Mouse (Mus musculus): ENCODE results near the gene Gng7. TPM values are rescaled to one million over a fixed set of nuclear protein-coding genes. Genes with fewer than 3 reads are reported as not detected.
A peak's percentile ranks its signal among the peaks of the same experiment; 100 is the strongest.

The Gng7 gene
- polyA plus RNA-seq, 1 experiment from 2014 or later = 1.3 TPM

GRCm38 (mm10) chr10:80942919-80943318 lies 71.8 kb downstream of the Gng7 start:
- no peak overlapping the region for H3K9ac ChIP-seq (replicated peaks)
- H3K27me3 ChIP-seq (ENCODE audit: insufficient read depth, low read length) = no peaks in the 10 kb centered on the region
- no peaks in the 10 kb centered on the region for H3K36me3 ChIP-seq (replicated peaks; ENCODE audit: insufficient read depth, low read length)
- DNase-seq (no peak), ATAC-seq (no peak)
- TF ChIP-seq EP300 (IDR thresholded peaks at IDR 0.05; ENCODE audit: low read depth) (no peak), CTCF (IDR thresholded peaks at IDR 0.05; ENCODE audit: low read depth) (no peak)
- 26% methylated on average over 8 of the region's 8 CpGs for WGBS (ENCODE audit: insufficient replicate concordance)
- no peak overlapping the region for H3K4me3 ChIP-seq (ENCODE audit: low read depth, low read length)
- no peak overlapping the region for H3K4me2 ChIP-seq (ENCODE audit: low read depth, low read length)
- peaks cover 38% of the 10 kb centered on the region for H3K4me1 ChIP-seq (ENCODE audit: insufficient read depth)
- H3K9me3 ChIP-seq (ENCODE audit: low read length) = no peaks in the 10 kb centered on the region
- peak overlapping the region; percentile 46 for H3K27ac ChIP-seq (ENCODE audit: low read depth)

DNA sequence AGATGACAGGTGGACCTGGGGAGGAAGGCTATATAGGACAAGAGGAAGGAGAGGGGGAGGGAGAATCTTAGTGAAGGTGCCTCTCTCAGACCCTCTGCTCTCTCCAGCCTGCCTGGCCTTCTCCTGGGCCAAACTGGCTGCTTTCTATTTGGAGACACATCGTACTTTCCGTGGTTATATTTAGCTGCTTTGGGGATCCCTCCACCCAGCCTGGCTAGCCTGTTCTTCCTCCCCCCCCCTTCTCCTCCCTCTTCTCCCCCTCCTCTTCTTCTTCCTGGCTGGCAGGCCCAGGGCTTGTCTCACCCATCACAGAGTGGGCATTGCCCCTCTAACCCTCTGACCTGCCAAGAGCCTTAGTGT lies 73.8 kb downstream of the Gng7 start:
- H3K9ac ChIP-seq (replicated peaks) = 0 out of 2 replicates have a peak overlapping the region, but pooled peaks have one; percentile 26
- H3K27ac ChIP-seq (ENCODE audit: low read depth) = 0 out of 2 replicates have a peak overlapping the region, but pooled peaks have one; percentile 34
- WGBS (ENCODE audit: insufficient replicate concordance) = 34% methylated on average over 2 of the region's 2 CpGs
- no peak for TF ChIP-seq EP300 (IDR thresholded peaks at IDR 0.05; ENCODE audit: low read depth)
- no peak for TF ChIP-seq CTCF (IDR thresholded peaks at IDR 0.05; ENCODE audit: low read depth)
- no peak for DNase-seq
- H3K36me3 ChIP-seq (replicated peaks; ENCODE audit: insufficient read depth, low read length) = no peaks in the 10 kb centered on the region
- no peak overlapping the region for H3K4me2 ChIP-seq (ENCODE audit: low read depth, low read length)
- peaks cover 8% of the 10 kb centered on the region; the same call in 1 of the 2 replicates for H3K27me3 ChIP-seq (ENCODE audit: insufficient read depth, low read length)
- H3K9me3 ChIP-seq (ENCODE audit: low read length) = no peaks in the 10 kb centered on the region
- H3K4me1 ChIP-seq (ENCODE audit: insufficient read depth) = peaks cover 49% of the 10 kb centered on the region
- no peak overlapping the region for H3K4me3 ChIP-seq (ENCODE audit: low read depth, low read length)
- no peak for ATAC-seq

GRCm38 (mm10) chr10:80940320-80940987 lies 74.3 kb downstream of the Gng7 start:
- DNase-seq = peak; percentile 40
- TF ChIP-seq EP300 (IDR thresholded peaks at IDR 0.05; ENCODE audit: low read depth) = no peak
- no peak for TF ChIP-seq CTCF (IDR thresholded peaks at IDR 0.05; ENCODE audit: low read depth)
- peak; percentile 46 for ATAC-seq
- Histone ChIP-seq H3K36me3 (replicated peaks; ENCODE audit: insufficient read depth, low read length) (no peaks in the 10 kb centered on the region), H3K4me1 (ENCODE audit: insufficient read depth) (peaks cover 51% of the 10 kb centered on the region), H3K9ac (replicated peaks) (0 out of 2 replicates have a peak overlapping the region, but pooled peaks have one; percentile 41), H3K27me3 (ENCODE audit: insufficient read depth, low read length) (peaks cover 8% of the 10 kb centered on the region; the same call in 1 of the 2 replicates), H3K27ac (ENCODE audit: low read depth) (0 out of 2 replicates have a peak overlapping the region, but pooled peaks have one; percentile 34), H3K4me3 (ENCODE audit: low read depth, low read length) (no peak overlapping the region), H3K9me3 (ENCODE audit: low read length) (no peaks in the 10 kb centered on the region), H3K4me2 (ENCODE audit: low read depth, low read length) (peak overlapping the region; percentile 87)
- 23% methylated on average over 8 of the region's 8 CpGs for whole genome bisulfite sequencing (ENCODE audit: insufficient replicate concordance)

DNA sequence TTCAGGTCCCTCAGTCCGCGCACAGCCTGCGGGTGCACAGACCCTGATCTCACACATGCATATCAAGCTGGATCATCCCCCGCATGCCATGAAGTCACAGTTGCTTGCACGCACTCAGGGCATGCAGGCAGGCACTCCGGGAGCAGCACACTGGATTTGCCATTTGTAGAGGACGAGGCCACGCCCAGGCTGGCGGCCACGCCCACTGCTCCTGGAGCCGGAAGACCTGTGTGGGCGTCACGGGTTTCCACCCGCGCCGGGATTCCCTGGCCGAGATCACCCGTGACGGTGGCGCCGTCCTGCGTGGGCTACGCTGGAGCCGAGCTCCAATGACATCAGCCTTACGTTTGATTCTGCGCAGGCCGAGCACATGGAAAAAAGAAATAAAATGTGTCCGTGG lies 75.1 kb downstream of the Gng7 start:
- DNase-seq (peak; percentile 89), ATAC-seq (peak; percentile 53)
- Histone ChIP-seq H3K9me3 (ENCODE audit: low read length) (no peaks in the 10 kb centered on the region), H3K27ac (ENCODE audit: low read depth) (0 out of 2 replicates have a peak overlapping the region, but pooled peaks have one; percentile 22), H3K27me3 (ENCODE audit: insufficient read depth, low read length) (peaks cover 8% of the 10 kb centered on the region; the same call in 1 of the 2 replicates), H3K4me3 (ENCODE audit: low read depth, low read length) (peak overlapping the region; percentile 30), H3K4me1 (ENCODE audit: insufficient read depth) (peaks cover 58% of the 10 kb centered on the region), H3K36me3 (replicated peaks; ENCODE audit: insufficient read depth, low read length) (no peaks in the 10 kb centered on the region), H3K4me2 (ENCODE audit: low read depth, low read length) (peak overlapping the region; percentile 87), H3K9ac (replicated peaks) (peak overlapping the region; percentile 41; the same call in 1 of the 2 replicates)
- TF ChIP-seq CTCF (IDR thresholded peaks at IDR 0.05; ENCODE audit: low read depth) = no peak
- TF ChIP-seq EP300 (IDR thresholded peaks at IDR 0.05; ENCODE audit: low read depth) = no peak
- WGBS (ENCODE audit: insufficient replicate concordance) = 4% methylated on average over 28 of the region's 28 CpGs

- 22% methylated on average over 15 of the region's 15 CpGs for WGBS (ENCODE audit: insufficient replicate concordance)
- peak overlapping the region; percentile 87 for H3K4me2 ChIP-seq (ENCODE audit: low read depth, low read length)
- ATAC-seq (0 out of 2 replicates have a peak, but pooled peaks have one; percentile 3), DNase-seq (peak; percentile 34)
- H3K9ac ChIP-seq (replicated peaks) = no peak overlapping the region
- no peak overlapping the region for H3K27ac ChIP-seq (ENCODE audit: low read depth)
- no peaks in the 10 kb centered on the region for H3K36me3 ChIP-seq (replicated peaks; ENCODE audit: insufficient read depth, low read length)
- H3K4me3 ChIP-seq (ENCODE audit: low read depth, low read length) = peak overlapping the region; percentile 30; the same call in 1 of the 2 replicates
- peaks cover 62% of the 10 kb centered on the region for H3K4me1 ChIP-seq (ENCODE audit: insufficient read depth)
- no peaks in the 10 kb centered on the region for H3K9me3 ChIP-seq (ENCODE audit: low read length)
- peaks cover 11% of the 10 kb centered on the region for H3K27me3 ChIP-seq (ENCODE audit: insufficient read depth, low read length)
- no peak for TF ChIP-seq CTCF (IDR thresholded peaks at IDR 0.05; ENCODE audit: low read depth)
- no peak for TF ChIP-seq EP300 (IDR thresholded peaks at IDR 0.05; ENCODE audit: low read depth)
Measured at GRCm38 (mm10) chr10:80938831-80939550, 75.8 kb downstream of the Gng7 start.

- ATAC-seq = no peak
- Histone ChIP-seq H3K9ac (replicated peaks) (no peak overlapping the region), H3K27me3 (ENCODE audit: insufficient read depth, low read length) (peaks cover 22% of the 10 kb centered on the region), H3K9me3 (ENCODE audit: low read length) (no peaks in the 10 kb centered on the region), H3K4me1 (ENCODE audit: insufficient read depth) (peaks cover 71% of the 10 kb centered on the region), H3K36me3 (replicated peaks; ENCODE audit: insufficient read depth, low read length) (no peaks in the 10 kb centered on the region), H3K27ac (ENCODE audit: low read depth) (no peak overlapping the region), H3K4me2 (ENCODE audit: low read depth, low read length) (no peak overlapping the region), H3K4me3 (ENCODE audit: low read depth, low read length) (no peak overlapping the region)
- peak; percentile 58 for DNase-seq
- no peak for TF ChIP-seq CTCF (IDR thresholded peaks at IDR 0.05; ENCODE audit: low read depth)
- no peak for TF ChIP-seq EP300 (IDR thresholded peaks at IDR 0.05; ENCODE audit: low read depth)
- WGBS (ENCODE audit: insufficient replicate concordance) = 22% methylated on average over 8 of the region's 8 CpGs
Measured at GRCm38 (mm10) chr10:80937646-80938045, 77.1 kb downstream of the Gng7 start.
